Mouse (Mus musculus): ENCODE results near the gene Vill.

DNA sequence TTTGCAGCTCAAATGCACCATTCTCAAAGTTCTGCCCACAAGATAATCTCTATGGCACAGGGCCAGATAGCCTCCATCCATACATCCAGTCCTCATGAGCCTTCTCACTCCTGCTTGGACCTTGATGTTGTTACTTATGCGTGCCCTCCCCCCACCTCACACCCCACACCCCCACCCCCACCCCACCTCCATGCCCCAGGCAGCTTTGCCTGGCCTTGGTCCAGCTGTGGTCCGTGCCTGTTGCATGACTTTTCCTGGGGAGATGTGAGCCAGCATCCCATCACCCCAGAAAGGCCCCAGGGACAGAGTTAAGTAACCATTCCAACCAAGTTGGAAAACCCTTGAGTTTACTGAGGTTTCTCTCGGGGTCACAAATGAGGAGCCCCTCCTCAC is 67.6 kb downstream of the Vill start:
- TF ChIP-seq TAL1 (IDR thresholded peaks at IDR 0.05; ENCODE audit: low read length) (no peak), GATA1 (IDR thresholded peaks at IDR 0.05; ENCODE audit: low read length) (no peak)

Measured in erythroblast, embryonic 14.5 days (primary cell).